ENCODE assay signal across 8 mouse cellular contexts in genomic region chr15:97766194-97766593, GRCm38 (mm10). TPM values are rescaled to one million over a fixed set of nuclear protein-coding genes. Genes with fewer than 3 reads are reported as not detected.
DNase-seq lines count a peak whose midpoint lies in the region; ATAC-seq and TF ChIP-seq lines count a peak whose summit lies in the region.

No protein-coding gene starts in this region.

- peak; percentile 38 for DNase-seq in kidney, adult 9 months
- no peak for DNase-seq in kidney, postnatal 4 days
- DNase-seq in ES-CJ7 (ENCODE audit: low read depth, low spot score): peak; percentile 44
- no peak for DNase-seq in limb, embryonic 14.5 days (ENCODE audit: low spot score)
- no peak for DNase-seq in stomach, postnatal 0 days (ENCODE audit: low spot score)
- no peak for DNase-seq in spleen, adult 18-20 months
- no peak for DNase-seq in ovary, postnatal 10 days (ENCODE audit: low spot score)

- WGBS in limb, embryonic 14.5 days: 33% methylated on average over 8 of the region's 8 CpGs
- whole genome bisulfite sequencing in stomach, postnatal 0 days: 32% methylated on average over 8 of the region's 8 CpGs

- peak overlapping the region; percentile 50; the same call in 1 of the 2 replicates for H3K9ac ChIP-seq in limb, embryonic 14.5 days (ENCODE audit: low read depth, low read length, severe bottlenecking)
- no peak overlapping the region for H3K9ac ChIP-seq in stomach, postnatal 0 days (ENCODE audit: low read length)

- no peak for ATAC-seq in limb, embryonic 14.5 days (ENCODE audit: low FRiP score, low read depth)
- ATAC-seq in stomach, postnatal 0 days (ENCODE audit: low FRiP score, low TSS enrichment): no peak

- no peak for TF ChIP-seq POLR2A in embryonic fibroblast, embryonic 13.5 days (IDR thresholded peaks at IDR 0.05; ENCODE audit: low read depth, low read length)
- TF ChIP-seq POLR2A in limb, embryonic 14.5 days (IDR thresholded peaks at IDR 0.05; ENCODE audit: borderline replicate concordance, extremely low read depth, insufficient read depth, insufficient read length): no peak

- H3K9me3 ChIP-seq in limb, embryonic 14.5 days (ENCODE audit: control insufficient read depth, low read length): no peaks in the 10 kb centered on the region
- no peaks in the 10 kb centered on the region for H3K9me3 ChIP-seq in stomach, postnatal 0 days (ENCODE audit: control insufficient read depth, low read length)

- H3K4me3 ChIP-seq in embryonic fibroblast, embryonic 13.5 days (ENCODE audit: insufficient read depth, low read length): peak overlapping the region; percentile 56
- H3K4me3 ChIP-seq in limb, embryonic 14.5 days (replicated peaks; ENCODE audit: low read length): peak overlapping the region; percentile 54
- peak overlapping the region; percentile 50 for H3K4me3 ChIP-seq in stomach, postnatal 0 days (ENCODE audit: low read depth, low read length)

- no peak for TF ChIP-seq EP300 in stomach, postnatal 0 days (optimal IDR thresholded peaks at IDR 0.05)

- H3K4me2 ChIP-seq in limb, embryonic 14.5 days (replicated peaks; ENCODE audit: low read depth, low read length, severe bottlenecking): peak overlapping the region; percentile 99
- H3K4me2 ChIP-seq in stomach, postnatal 0 days (replicated peaks; ENCODE audit: low read depth): peak overlapping the region; percentile 89

- no peak for TF ChIP-seq CTCF in embryonic fibroblast, embryonic 13.5 days (IDR thresholded peaks at IDR 0.05; ENCODE audit: borderline replicate concordance, insufficient read depth, low read length)
- peak; percentile 20 for TF ChIP-seq CTCF in stomach, postnatal 0 days (IDR thresholded peaks at IDR 0.05; ENCODE audit: low read depth)

- H3K27ac ChIP-seq in embryonic fibroblast, embryonic 13.5 days (ENCODE audit: insufficient read depth, low read length): no peak overlapping the region
- H3K27ac ChIP-seq in limb, embryonic 14.5 days (replicated peaks; ENCODE audit: low read depth, low read length): no peak overlapping the region
- H3K27ac ChIP-seq in stomach, postnatal 0 days (replicated peaks): no peak overlapping the region

- no peaks in the 10 kb centered on the region for H3K4me1 ChIP-seq in embryonic fibroblast, embryonic 13.5 days (ENCODE audit: control insufficient read depth, insufficient read depth, low read length)
- H3K4me1 ChIP-seq in limb, embryonic 14.5 days (ENCODE audit: control insufficient read depth, insufficient read depth, low read length): peaks cover 25% of the 10 kb centered on the region
- peaks cover 7% of the 10 kb centered on the region; the same call in 1 of the 2 replicates for H3K4me1 ChIP-seq in stomach, postnatal 0 days (replicated peaks; ENCODE audit: control insufficient read depth, insufficient read depth)

- H3K36me3 ChIP-seq in limb, embryonic 14.5 days (ENCODE audit: control insufficient read depth, insufficient read depth, low read length): no peaks in the 10 kb centered on the region
- H3K36me3 ChIP-seq in stomach, postnatal 0 days (ENCODE audit: control insufficient read depth, insufficient read depth, low read length): no peaks in the 10 kb centered on the region

- peaks cover 6% of the 10 kb centered on the region; the same call in 1 of the 2 replicates for H3K27me3 ChIP-seq in limb, embryonic 14.5 days (ENCODE audit: control insufficient read depth, insufficient read depth, low read length)
- 0 out of 2 replicates have a peak, but pooled peaks cover 2% of the 10 kb centered on the region for H3K27me3 ChIP-seq in stomach, postnatal 0 days (ENCODE audit: control insufficient read depth, insufficient read depth, low read length)

RNA-seq across cellular contexts. Expression of gene Rapgef3, which starts 1.6 kb away (rescaled TPM):
- 6.6 and 10.8 TPM in 2 replicates for polyA plus RNA-seq in embryonic fibroblast, embryonic 13.5 days (2011; ENCODE audit: insufficient read length, low read depth, missing spikeins)
- polyA plus RNA-seq in limb, embryonic 14.5 days (2012; rRNA removed): 21.7 and 30.9 TPM in 2 replicates
- 8.0 and 8.4 TPM in 2 replicates for polyA plus RNA-seq in limb, embryonic 14.5 days (2014; fragmentation: Nextera tagmentation; extraction: Ambion mirVana)
- 3.2 and 4.2 TPM in 2 replicates for polyA plus RNA-seq in stomach, postnatal 0 days (2015; fragmentation: Nextera tagmentation; extraction: Ambion mirVana)

RNA-seq across cellular contexts. Expression of gene Slc48a1, which starts 12.1 kb away (rescaled TPM):
- 136 and 167 TPM in 2 replicates for polyA plus RNA-seq in embryonic fibroblast, embryonic 13.5 days (2011; ENCODE audit: insufficient read length, low read depth, missing spikeins)
- polyA plus RNA-seq in limb, embryonic 14.5 days (2012; rRNA removed): 23.4 and 29.1 TPM in 2 replicates
- 46.2 and 47.3 TPM in 2 replicates for polyA plus RNA-seq in limb, embryonic 14.5 days (2014; fragmentation: Nextera tagmentation; extraction: Ambion mirVana)
- polyA plus RNA-seq in stomach, postnatal 0 days (2015; fragmentation: Nextera tagmentation; extraction: Ambion mirVana): 36.7 and 40.7 TPM in 2 replicates

RNA-seq across cellular contexts. Expression of gene Endou, which starts 35.1 kb away (rescaled TPM):
- not detected in 2 replicates for polyA plus RNA-seq in embryonic fibroblast, embryonic 13.5 days (2011; ENCODE audit: insufficient read length, low read depth, missing spikeins)
- polyA plus RNA-seq in limb, embryonic 14.5 days (2012; rRNA removed): 7.1 and 9.4 TPM in 2 replicates
- polyA plus RNA-seq in limb, embryonic 14.5 days (2014; fragmentation: Nextera tagmentation; extraction: Ambion mirVana): 8.7 and 11.6 TPM in 2 replicates
- polyA plus RNA-seq in stomach, postnatal 0 days (2015; fragmentation: Nextera tagmentation; extraction: Ambion mirVana): 37.0 and 38.3 TPM in 2 replicates

Comparison
In these comparisons a context has a peak if more than half of its experiments do, and no peak if none do; other contexts are left out.
1. DNase-seq: peak in kidney, adult 9 months (single experiment) and ES-CJ7 (single experiment); none in kidney, postnatal 4 days (0 of 2), limb, embryonic 14.5 days (single experiment), stomach, postnatal 0 days (single experiment), spleen, adult 18-20 months (0 of 2) and ovary, postnatal 10 days (single experiment).
2. Peak in every context shown above with its lines, with median percentiles within 50 percentile points of each other: H3K4me3 ChIP-seq.